Mouse (Mus musculus): ENCODE measurements around the gene Trpc4ap.

The Trpc4ap gene

GRCm38 (mm10) chr2:155641540-155642472, 50.4 kb downstream of the Trpc4ap start:
- ATAC-seq (ENCODE audit: low TSS enrichment), result peak; percentile 65

DNA sequence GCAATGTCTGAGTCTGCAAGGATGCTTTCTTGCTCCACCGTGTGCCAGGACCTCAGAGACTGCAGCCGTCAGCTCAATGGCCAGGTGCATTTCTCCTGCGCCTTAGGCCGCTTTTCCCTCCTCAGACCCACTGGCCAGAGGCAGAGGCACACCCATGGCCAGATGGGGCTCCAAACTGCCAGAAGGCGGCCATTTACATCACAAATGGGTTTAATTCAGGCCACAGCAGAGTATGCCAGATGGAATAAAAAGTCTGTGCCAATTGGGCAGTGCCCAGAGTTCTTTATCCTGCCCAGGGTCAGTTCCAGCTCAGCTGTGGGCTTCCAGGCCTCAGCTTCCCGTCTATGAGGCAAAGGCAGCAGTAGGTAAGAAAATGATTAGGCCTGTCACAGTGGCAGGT, 51.5 kb downstream of the Trpc4ap start:
- ATAC-seq (ENCODE audit: low TSS enrichment), result peak; percentile 39

DNA sequence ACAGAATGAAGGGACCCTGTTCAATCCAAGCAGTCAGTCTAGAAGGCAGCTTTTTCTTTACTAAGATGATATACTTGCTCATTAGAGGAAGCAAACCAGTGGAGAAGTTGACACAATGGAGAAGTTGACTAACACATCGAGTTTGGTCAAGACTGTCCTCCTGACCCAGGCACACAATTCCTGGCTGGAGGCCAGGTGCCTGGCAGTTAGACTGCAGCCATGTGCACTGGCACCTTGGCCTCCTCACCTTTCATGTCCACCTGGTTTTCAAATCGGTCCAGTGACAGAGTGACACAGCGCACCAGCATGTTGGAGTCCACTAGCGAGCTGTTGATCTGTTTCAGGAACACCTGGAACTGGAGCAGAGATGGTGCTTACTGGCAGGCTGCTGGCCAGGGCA, 54.8 kb downstream of the Trpc4ap start:
- ATAC-seq (ENCODE audit: low TSS enrichment), result no peak

GRCm38 (mm10) chr2:155636881-155637280, 55.3 kb downstream of the Trpc4ap start:
- no peak for ATAC-seq (ENCODE audit: low TSS enrichment)

GRCm38 (mm10) chr2:155635961-155636360, 56.2 kb downstream of the Trpc4ap start:
- no peak for ATAC-seq (ENCODE audit: low TSS enrichment)

DNA sequence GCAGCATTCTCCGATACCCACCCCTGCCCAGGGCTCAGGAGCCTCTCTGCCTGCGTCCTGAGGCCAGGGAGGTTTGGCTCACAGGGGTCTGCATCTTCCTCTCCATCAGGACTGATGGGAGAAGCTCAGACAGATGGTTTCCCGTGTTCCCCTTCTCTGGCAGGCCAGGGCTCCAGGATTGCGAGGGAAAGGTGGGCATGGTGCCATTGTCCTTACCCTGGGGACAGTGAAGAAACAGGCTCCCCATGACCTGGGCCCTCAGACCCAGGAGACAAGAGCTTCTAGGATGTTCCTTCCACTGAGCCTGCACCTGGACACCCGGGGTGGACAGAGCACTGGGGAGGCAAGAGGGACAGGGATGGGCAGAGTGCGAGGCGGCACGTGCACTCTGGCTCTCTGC, 57.6 kb downstream of the Trpc4ap start:
- no peak for ATAC-seq (ENCODE audit: low TSS enrichment)

DNA sequence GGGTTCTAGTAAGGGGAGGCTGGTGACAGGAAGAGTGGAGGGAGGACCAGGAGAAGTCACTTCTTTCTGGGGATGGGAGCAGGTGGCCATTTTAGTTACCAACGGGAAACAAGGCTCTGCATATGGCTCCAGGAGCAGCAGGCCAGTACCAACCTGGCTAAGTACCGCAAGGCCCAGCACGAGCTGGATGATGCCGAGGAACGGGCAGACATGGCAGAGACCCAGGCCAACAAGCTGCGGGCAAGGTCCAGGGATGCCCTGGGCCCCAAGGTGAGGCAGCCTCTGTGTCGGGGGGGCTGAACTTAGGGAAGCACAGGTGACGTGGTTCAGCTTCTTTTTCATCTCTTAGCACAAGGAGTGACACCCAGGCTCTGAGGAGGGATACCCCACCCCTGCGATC, 58.5 kb downstream of the Trpc4ap start:
- no peak for ATAC-seq (ENCODE audit: low TSS enrichment)

DNA sequence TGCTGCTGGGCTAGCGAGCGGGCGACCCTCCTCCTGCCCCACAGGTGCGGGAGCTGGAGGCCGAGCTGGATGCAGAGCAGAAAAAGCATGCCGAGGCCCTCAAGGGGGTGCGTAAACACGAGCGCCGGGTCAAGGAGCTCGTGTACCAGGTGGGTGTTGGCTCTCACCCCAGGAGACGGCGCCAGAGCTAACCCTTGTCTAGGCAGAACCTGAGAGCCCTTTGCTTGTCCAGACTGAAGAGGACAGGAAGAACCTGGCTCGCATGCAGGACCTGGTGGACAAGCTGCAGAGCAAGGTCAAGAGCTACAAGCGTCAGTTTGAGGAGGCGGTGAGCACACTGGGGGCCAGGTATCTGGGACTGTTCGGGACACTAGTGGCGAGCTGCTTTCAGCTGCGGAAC, 59.1 kb downstream of the Trpc4ap start:
- ATAC-seq (ENCODE audit: low TSS enrichment), result no peak

DNA sequence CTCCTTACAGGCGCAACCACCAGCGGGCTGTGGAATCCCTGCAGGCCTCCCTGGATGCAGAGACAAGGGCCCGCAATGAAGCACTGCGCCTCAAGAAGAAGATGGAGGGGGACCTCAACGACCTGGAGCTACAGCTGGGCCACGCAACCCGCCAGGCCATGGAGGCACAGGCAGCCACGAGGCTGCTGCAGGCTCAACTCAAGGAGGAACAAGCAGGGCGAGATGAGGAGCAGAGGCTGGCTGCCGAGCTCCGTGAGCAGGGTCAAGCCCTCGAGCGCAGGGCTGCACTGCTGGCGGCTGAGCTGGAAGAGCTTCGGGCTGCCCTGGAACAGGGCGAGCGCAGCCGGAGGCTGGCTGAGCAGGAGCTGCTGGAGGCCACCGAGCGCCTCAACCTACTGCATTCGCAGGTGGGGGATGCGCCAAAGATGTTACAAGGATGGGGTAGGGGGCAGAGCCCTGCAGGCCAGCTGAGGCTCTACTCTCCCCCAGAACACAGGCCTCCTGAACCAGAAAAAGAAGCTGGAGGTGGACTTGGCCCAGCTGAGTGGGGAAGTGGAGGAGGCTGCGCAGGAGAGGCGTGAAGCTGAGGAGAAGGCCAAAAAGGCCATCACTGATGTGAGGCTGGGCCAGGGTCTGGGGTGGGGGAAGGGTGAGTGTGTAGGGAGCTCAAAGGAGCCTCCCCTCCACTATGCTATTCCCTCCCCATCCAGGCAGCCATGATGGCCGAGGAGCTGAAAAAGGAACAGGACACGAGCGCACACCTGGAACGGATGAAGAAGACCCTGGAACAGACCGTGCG, 59.8 kb downstream of the Trpc4ap start:
- ATAC-seq (ENCODE audit: low TSS enrichment), result no peak

- ATAC-seq (ENCODE audit: low TSS enrichment), result no peak
Observed at GRCm38 (mm10) chr2:155630590-155631416, 61.4 kb downstream of the Trpc4ap start.

- no peak for ATAC-seq (ENCODE audit: low TSS enrichment)
Observed at GRCm38 (mm10) chr2:155630153-155630552, 62.0 kb downstream of the Trpc4ap start.

DNA sequence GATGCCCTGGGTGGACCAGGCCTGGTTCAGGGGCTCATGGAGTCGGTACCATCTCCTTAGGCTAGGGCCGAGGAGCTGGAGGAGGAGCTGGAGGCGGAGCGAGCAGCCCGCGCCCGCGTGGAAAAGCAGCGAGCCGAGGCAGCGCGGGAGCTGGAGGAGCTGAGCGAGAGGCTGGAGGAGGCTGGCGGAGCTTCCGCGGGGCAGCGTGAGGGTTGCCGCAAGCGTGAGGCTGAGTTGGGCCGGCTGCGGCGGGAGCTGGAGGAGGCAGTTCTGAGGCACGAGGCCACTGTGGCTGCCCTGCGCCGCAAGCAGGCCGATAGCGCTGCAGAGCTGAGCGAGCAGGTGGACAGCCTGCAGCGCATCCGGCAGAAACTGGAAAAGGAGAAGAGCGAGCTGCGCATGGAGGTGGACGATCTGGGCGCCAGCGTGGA, 62.9 kb downstream of the Trpc4ap start:
- peak; percentile 47 for ATAC-seq (ENCODE audit: low TSS enrichment)

DNA sequence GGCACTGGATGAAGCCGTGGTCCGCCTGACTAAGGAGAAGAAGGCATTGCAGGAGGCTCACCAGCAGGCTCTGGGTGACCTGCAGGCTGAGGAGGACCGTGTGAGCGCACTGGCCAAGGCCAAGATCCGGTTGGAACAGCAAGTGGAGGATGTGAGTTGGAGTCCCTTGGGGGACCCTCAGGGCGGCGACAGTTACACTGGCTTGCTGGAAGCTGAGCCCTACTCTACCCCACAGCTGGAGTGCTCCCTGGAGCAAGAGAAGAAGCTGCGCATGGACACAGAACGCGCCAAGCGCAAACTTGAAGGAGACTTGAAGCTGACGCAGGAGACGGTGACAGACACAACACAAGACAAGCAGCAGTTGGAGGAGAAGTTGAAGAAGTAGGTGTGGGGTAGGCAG, 63.7 kb downstream of the Trpc4ap start:
- ATAC-seq (ENCODE audit: low TSS enrichment), result no peak

DNA sequence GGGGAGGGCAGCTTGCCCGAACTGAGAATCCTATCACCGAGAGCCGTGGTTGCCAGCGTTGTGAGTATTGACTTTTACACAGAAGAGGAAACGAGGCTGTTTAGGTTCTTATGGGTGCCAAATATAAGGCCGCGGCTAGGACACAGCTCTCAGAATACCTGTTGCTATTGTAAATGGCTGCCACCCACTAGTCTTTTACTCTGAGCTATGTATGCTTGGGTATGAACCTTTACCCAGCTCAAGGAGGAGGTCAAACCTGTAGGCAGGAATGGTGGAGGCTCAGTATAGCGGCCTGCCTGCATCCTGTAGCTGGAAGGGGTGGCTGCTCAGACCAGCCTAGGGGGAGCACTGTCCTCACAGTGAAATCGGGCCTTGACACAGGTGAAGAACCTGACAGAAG, 64.1 kb downstream of the Trpc4ap start:
- no peak for ATAC-seq (ENCODE audit: low TSS enrichment)

DNA sequence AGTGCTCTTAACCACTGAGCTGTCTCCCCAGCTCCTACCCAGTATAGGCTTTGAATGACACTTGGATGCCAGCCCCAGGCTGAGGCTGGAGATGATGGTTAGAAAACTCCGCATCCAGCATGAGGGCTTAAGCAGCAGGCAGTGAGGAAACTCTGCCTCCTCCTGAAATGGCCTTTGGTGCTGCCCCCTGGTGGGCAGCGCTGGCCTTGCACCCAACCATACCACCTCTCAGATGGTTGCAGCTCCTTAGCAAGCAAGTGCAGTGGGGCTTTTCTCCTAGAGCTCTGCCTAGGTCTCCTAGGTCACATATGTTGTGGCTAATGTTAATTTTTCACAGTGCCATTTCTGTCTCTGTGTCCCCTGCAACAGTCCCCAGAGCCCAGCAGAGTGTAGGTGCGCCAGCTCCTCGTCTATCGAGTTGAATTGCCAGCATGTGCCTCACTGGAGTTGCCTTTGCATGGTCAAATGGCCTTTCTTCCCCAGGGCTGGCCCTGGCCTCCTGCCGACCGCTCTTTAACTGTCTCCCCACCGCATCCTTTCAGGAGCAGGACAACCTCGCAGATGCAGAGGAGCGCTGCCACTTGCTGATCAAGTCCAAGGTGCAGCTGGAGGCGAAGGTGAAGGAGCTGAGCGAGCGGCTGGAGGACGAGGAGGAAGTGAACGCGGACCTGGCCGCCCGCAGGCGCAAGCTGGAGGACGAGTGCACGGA, 65.0 kb downstream of the Trpc4ap start:
- no peak; the same call in 1 of the 2 replicates for ATAC-seq (ENCODE audit: low TSS enrichment)

DNA sequence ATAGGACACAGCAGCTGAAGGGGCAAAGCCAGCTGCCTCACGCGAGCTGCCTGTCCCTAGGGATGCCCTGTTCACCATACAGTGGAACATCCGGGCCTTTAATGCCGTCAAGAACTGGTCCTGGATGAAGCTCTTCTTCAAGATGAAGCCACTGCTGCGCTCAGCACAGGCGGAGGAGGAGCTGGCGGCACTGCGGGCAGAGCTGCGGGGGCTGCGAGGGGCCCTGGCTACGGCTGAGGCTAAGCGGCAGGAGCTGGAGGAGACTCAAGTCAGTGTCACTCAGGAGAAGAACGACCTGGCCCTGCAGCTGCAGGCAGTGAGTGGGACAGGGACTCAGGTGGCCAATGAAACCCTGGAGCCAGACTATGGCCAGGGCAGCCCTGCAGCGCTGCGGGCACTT, 65.9 kb downstream of the Trpc4ap start:
- ATAC-seq (ENCODE audit: low TSS enrichment), result no peak

DNA sequence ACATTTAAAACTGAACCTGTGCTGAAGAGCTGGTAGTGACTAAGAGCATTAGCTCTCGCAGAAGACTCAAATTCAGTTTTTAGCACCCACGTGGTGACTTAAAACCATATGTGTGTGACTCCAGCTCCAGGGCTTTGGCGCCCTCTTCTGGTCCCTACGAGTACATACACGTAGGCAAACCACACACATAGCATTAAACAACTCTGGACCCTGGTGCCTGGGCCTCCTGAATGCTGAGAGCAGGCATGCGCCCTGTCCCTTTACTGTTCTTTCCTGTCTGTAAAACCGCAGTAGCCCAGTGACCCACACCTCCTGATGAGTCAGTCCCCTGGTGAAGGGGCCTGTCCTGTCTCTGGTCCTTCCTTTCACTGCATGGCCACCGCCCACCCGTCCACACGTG, 67.5 kb downstream of the Trpc4ap start:
- ATAC-seq (ENCODE audit: low TSS enrichment), result peak; percentile 29

- no peak for ATAC-seq (ENCODE audit: low TSS enrichment)
Observed at GRCm38 (mm10) chr2:155623996-155624395, 68.2 kb downstream of the Trpc4ap start.

DNA sequence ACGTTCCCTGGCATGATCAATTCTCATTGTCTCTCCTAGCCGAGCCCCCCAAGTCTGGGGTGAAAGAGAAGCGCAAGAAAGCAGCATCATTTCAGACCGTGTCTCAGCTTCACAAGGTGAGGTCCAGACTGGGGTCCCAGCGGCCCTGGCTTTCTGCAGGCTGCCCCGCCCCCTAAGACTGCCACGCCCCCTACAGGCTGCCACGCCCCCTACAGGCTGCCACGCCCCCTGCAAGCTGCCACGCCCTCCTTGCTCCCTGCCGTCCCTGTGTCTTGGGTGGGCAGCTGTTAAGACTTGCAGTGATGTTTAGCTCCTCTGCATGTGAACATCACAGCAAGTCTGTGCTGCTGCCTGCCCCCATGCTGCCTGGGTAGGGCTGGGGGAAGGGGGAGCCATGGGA, 69.6 kb downstream of the Trpc4ap start:
- no peak for ATAC-seq (ENCODE audit: low TSS enrichment)

DNA sequence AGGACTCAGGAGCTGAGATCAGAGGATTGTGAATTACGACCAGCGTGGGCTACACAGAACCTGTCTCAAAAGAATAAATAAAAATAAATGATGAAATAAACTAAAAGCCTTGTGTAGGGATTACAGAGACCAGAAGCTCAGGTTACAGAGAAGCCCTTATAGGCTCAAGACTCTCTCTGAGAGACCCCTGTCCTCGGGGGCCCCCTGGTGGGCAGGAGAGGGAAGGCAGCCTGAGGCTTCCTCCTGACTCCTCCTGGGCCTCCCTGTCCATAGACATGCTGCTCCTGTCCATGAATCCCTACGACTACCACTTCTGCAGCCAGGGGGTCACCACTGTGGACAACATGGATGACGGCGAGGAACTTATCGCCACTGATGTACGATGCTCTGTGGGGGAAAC, 72.4 kb downstream of the Trpc4ap start:
- ATAC-seq (ENCODE audit: low TSS enrichment), result peak; percentile 75

GRCm38 (mm10) chr2:155616971-155617370, 75.2 kb downstream of the Trpc4ap start:
- no peak for ATAC-seq (ENCODE audit: low TSS enrichment)
